Mouse (Mus musculus) forebrain, embryonic 10.5 days (tissue): ENCODE measurements around the gene Psmd3. TPM values are rescaled to one million over a fixed set of nuclear protein-coding genes. Genes with fewer than 3 reads are reported as not detected.
A peak's percentile ranks its signal among the peaks of the same experiment; 100 is the strongest.
"Not testable (repeated sequence)": the region's sequence is repeated elsewhere in the genome, so short reads cannot be mapped to it uniquely, and the experiment has no call there.

ENCODE experiments used
- DNase-seq: peaks from one replicate; pipeline ENCODE4 v3.0.0-alpha.2; 2017; ENCODE audit warnings: low spot score; ENCODE audit errors: extremely low spot score
- H3K27ac ChIP-seq: fragments of 300-500 bp; sonication (generic); 2 replicates; pipeline ENCODE4 v1.5.1; 2016; ENCODE audit warnings: mild to moderate bottlenecking
- H3K27me3 ChIP-seq: fragments of 300-500 bp; sonication (generic); 2 replicates; pipeline ENCODE4 v1.6.1; 2016; ENCODE audit warnings: mild to moderate bottlenecking; ENCODE audit not compliant: poor library complexity, severe bottlenecking
- H3K36me3 ChIP-seq: fragments of 300-500 bp; sonication (generic); replicated peaks from 2 replicates; pipeline ENCODE4 v1.6.1; 2016; ENCODE audit warnings: mild to moderate bottlenecking, moderate library complexity
- H3K4me1 ChIP-seq: fragments of 300-500 bp; sonication (generic); 2 replicates; pipeline ENCODE4 v1.6.1; 2016
- H3K4me3 ChIP-seq: fragments of 300-500 bp; sonication (generic); 2 replicates; pipeline ENCODE4 v1.5.1; 2016; ENCODE audit warnings: mild to moderate bottlenecking, moderate library complexity
- H3K9me3 ChIP-seq: fragments of 300-500 bp; sonication (generic); 2 replicates; pipeline ENCODE4 v1.6.1; 2016; ENCODE audit warnings: mild to moderate bottlenecking, moderate library complexity
- WGBS: fragments of 180-500 bp; shearing (Covaris S2); methylation state at CpG from one replicate; pipeline ENCODE4 v1.1.7; 2016; 5-methylcytosine and 5-hydroxymethylcytosine counted together
- polyA plus RNA-seq: library from polyadenylated mRNA; unstranded; fragments of >200 nt; fragmentation: Nextera tagmentation; extraction: Ambion mirVana; gene quantifications from 2 replicates; pipeline ENCODE4 v1.2.1, GENCODE M21; 2016

The Psmd3 gene
- polyA plus RNA-seq, 1 experiment from 2014 or later = 259 TPM

GRCm38 (mm10) chr11:98710416-98711045 lies 28.2 kb downstream of the Psmd3 start:
- no peaks in the 10 kb centered on the region for H3K9me3 ChIP-seq
- H3K27me3 ChIP-seq = no peaks in the 10 kb centered on the region
- H3K4me3 ChIP-seq = no peak overlapping the region
- WGBS = 60% methylated on average over 12 of the region's 12 CpGs
- peak; percentile 83 for DNase-seq
- peaks cover 96% of the 10 kb centered on the region for H3K36me3 ChIP-seq
- no peaks in the 10 kb centered on the region for H3K4me1 ChIP-seq
- no peak overlapping the region for H3K27ac ChIP-seq

- WGBS = 94% methylated on average over 4 of the region's 4 CpGs
- H3K27ac ChIP-seq = no peak overlapping the region
- H3K4me1 ChIP-seq = no peaks in the 10 kb centered on the region
- no peaks in the 10 kb centered on the region for H3K9me3 ChIP-seq
- no peaks in the 10 kb centered on the region for H3K27me3 ChIP-seq
- H3K4me3 ChIP-seq = no peak overlapping the region
- peaks cover 96% of the 10 kb centered on the region for H3K36me3 ChIP-seq
- DNase-seq = no peak
These were observed 28.7 kb downstream of the Psmd3 start for GRCm38 (mm10) chr11:98711046-98711434.

GRCm38 (mm10) chr11:98712009-98712408 lies 29.7 kb downstream of the Psmd3 start:
- H3K27ac ChIP-seq, H3K9me3 ChIP-seq, H3K4me3 ChIP-seq, H3K4me1 ChIP-seq, DNase-seq, H3K27me3 ChIP-seq: not testable (repeated sequence)
- peaks cover 96% of the 10 kb centered on the region for H3K36me3 ChIP-seq
- 84% methylated on average over 6 of the region's 6 CpGs for WGBS

DNA sequence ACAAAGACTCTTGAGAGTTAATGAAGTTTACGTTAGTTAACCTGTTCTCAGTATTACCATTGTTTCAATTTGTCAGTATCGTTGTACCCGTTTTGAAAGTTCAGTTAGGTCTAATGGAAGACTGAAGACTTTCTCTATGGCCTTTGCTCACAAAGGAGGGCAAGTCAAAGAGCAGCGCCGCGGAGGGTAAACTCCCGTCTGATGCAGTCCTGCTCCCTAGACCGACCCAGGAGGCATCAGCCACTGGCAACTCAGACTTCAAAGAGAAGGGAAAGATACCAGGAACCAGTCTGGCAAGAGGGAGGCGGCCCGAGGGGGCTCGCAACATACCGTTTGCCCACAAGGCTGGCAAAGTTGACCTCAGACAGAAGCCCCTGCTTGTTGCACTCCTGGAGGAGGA lies 31.3 kb downstream of the Psmd3 start:
- Histone ChIP-seq H3K4me3 (no peak overlapping the region), H3K9me3 (no peaks in the 10 kb centered on the region), H3K27ac (no peak overlapping the region), H3K27me3 (no peaks in the 10 kb centered on the region), H3K4me1 (peaks cover 12% of the 10 kb centered on the region), H3K36me3 (peaks cover 92% of the 10 kb centered on the region)
- DNase-seq = no peak
- WGBS = 92% methylated on average over 12 of the region's 12 CpGs

- 96% methylated on average over 9 of the region's 9 CpGs for WGBS
- Histone ChIP-seq H3K4me3 (no peak overlapping the region), H3K36me3 (peaks cover 76% of the 10 kb centered on the region), H3K9me3 (no peaks in the 10 kb centered on the region), H3K27me3 (no peaks in the 10 kb centered on the region), H3K4me1 (peaks cover 15% of the 10 kb centered on the region), H3K27ac (no peak overlapping the region)
- DNase-seq = no peak
These were observed 33.6 kb downstream of the Psmd3 start for GRCm38 (mm10) chr11:98715946-98716345.

DNA sequence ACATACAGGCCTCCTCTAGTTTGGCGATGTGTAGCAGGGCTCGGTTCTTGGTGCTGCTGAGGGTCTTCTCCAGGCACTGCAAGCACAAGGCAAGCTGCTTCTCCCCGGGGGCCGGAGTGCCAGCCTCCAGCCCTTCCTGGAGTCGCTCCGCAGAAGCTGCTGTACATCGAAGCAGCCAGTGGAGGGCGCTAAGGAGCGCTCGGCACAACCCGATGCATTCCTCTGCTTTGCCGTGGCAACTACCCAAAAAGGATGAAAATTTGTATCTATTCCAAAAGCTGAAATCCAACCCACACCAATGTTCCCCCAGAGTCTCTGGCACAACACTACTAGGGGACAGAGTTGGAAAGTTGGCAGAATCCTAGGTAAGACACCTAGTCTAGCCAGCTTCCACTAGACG lies 35.5 kb downstream of the Psmd3 start:
- Histone ChIP-seq H3K27me3 (no peaks in the 10 kb centered on the region), H3K9me3 (no peaks in the 10 kb centered on the region), H3K36me3 (peaks cover 64% of the 10 kb centered on the region), H3K27ac (0 out of 2 replicates have a peak overlapping the region, but pooled peaks have one; percentile 33), H3K4me1 (peaks cover 15% of the 10 kb centered on the region), H3K4me3 (no peak overlapping the region)
- WGBS = 22% methylated on average over 13 of the region's 13 CpGs
- peak; percentile 67 for DNase-seq

- Histone ChIP-seq H3K4me3 (no peak overlapping the region), H3K4me1 (peaks cover 15% of the 10 kb centered on the region), H3K27ac (no peak overlapping the region), H3K36me3 (peaks cover 58% of the 10 kb centered on the region), H3K9me3 (no peaks in the 10 kb centered on the region), H3K27me3 (no peaks in the 10 kb centered on the region)
- no peak for DNase-seq
- WGBS = 86% methylated on average over 2 of the region's 2 CpGs
These were observed 38.4 kb downstream of the Psmd3 start for GRCm38 (mm10) chr11:98720756-98721155.

- H3K27me3 ChIP-seq = no peaks in the 10 kb centered on the region
- no peak for DNase-seq
- H3K4me3 ChIP-seq = no peak overlapping the region
- H3K27ac ChIP-seq = no peak overlapping the region
- H3K9me3 ChIP-seq = no peaks in the 10 kb centered on the region
- H3K4me1 ChIP-seq = peaks cover 15% of the 10 kb centered on the region
- WGBS = 77% methylated on average over 24 of the region's 24 CpGs
- peaks cover 58% of the 10 kb centered on the region for H3K36me3 ChIP-seq
These were observed 39.3 kb downstream of the Psmd3 start for GRCm38 (mm10) chr11:98721458-98722226.

GRCm38 (mm10) chr11:98723098-98723497 lies 40.7 kb downstream of the Psmd3 start:
- Histone ChIP-seq H3K27ac (no peak overlapping the region), H3K4me1 (peaks cover 10% of the 10 kb centered on the region), H3K4me3 (no peak overlapping the region), H3K27me3 (no peaks in the 10 kb centered on the region), H3K9me3 (no peaks in the 10 kb centered on the region), H3K36me3 (peaks cover 58% of the 10 kb centered on the region)
- WGBS = 84% methylated on average over 7 of the region's 7 CpGs
- DNase-seq = no peak

DNA sequence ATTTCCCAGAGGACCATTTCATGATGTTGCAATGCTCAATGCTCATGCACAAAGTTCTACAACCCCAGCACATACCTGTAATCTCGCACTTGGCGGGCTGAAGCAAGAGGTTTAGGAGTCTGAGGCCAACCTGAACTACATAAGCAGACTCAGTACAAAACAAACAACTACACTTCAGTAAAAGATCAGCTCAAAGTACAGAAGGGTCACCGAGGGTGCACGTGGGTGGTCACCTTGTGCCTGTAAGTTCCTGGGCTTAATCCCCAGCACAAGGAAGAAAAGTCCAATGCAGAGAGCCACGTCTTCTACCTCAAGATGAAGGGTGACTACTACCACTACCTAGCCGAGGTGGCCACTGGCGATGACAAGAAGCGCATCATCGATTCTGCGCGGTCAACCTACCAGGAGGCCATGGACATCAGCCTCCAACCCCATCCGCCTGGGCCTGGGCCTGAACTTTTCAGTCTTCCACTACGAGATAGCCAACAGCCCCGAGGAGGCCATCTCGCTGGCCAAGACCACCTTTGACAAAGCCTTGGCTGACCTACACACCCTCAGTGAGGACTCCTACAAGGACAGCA lies 43.7 kb downstream of the Psmd3 start:
- Histone ChIP-seq H3K4me1 (peaks cover 10% of the 10 kb centered on the region), H3K36me3 (peaks cover 48% of the 10 kb centered on the region), H3K4me3 (no peak overlapping the region), H3K9me3 (no peaks in the 10 kb centered on the region), H3K27me3 (no peaks in the 10 kb centered on the region), H3K27ac (no peak overlapping the region)
- 93% methylated on average over 15 of the region's 15 CpGs for WGBS
- DNase-seq = no peak

DNA sequence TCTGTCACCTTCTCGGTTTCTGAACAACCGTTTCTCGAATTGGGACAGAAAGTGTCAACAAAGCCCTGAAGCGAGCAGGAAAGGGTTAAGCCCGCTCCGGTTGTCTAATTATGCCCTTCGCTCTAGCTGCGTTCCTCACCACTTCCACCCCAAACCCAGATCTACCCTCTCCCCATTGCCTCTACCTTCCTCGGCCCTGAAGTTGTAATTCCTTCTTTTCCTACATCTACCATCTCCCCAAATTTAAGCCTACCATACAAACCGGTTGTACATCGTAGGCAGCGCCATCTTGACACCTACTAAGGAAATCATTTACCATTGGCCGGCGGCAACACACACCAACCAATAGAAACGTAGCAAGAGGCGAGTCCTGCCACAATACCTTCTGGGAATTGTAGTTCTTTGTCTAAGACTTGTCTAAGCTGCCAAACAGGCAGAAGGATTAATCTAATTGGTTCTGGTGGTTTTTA lies 46.8 kb downstream of the Psmd3 start, which contains the start of gene Med24:
Med24 (minus strand) TSS at position 317 of the 470 bp plus-strand sequence.
- DNase-seq = peak; percentile 87
- Histone ChIP-seq H3K27ac (peak within 1 kb of the TSS; percentile 88), H3K4me1 (peaks cover 10% of the 10 kb centered on the region), H3K27me3 (no peaks in the 10 kb centered on the region), H3K4me3 (peak within 1 kb of the TSS; percentile 74), H3K9me3 (peaks cover 3% of the 10 kb centered on the region), H3K36me3 (peaks cover 37% of the 10 kb centered on the region)
- under 1% methylated on average over 16 of the region's 16 CpGs for WGBS

- Histone ChIP-seq H3K4me3 (no peak overlapping the region), H3K27me3 (no peaks in the 10 kb centered on the region), H3K9me3 (peaks cover 7% of the 10 kb centered on the region), H3K27ac (no peak overlapping the region), H3K4me1 (peaks cover 10% of the 10 kb centered on the region), H3K36me3 (peaks cover 21% of the 10 kb centered on the region)
- no peak for DNase-seq
- WGBS = 76% methylated on average over 4 of the region's 4 CpGs
These were observed 48.4 kb downstream of the Psmd3 start for GRCm38 (mm10) chr11:98730727-98731126.

DNA sequence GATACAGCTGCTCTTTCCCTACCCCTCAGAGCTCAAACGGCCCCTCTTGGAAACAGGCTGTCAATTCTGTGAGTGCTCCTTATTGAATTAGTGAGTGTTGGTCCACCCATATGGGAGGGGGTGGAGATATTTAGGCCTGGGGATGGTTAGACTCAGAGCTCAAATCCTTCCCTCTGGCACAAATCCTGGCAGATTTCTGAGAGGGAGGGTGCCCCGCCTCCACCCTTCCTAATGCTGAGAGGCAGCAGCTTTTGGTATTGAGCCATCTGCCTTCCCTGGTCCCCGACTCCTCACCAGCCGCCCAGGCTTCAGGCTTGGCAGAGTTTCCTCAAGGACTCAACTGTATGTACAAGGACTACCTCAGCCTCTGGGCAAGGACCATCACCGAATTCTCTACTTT lies 48.8 kb downstream of the Psmd3 start:
- Histone ChIP-seq H3K9me3 (peaks cover 7% of the 10 kb centered on the region), H3K27me3 (no peaks in the 10 kb centered on the region), H3K27ac (no peak overlapping the region), H3K36me3 (peaks cover 17% of the 10 kb centered on the region), H3K4me3 (no peak overlapping the region), H3K4me1 (peaks cover 10% of the 10 kb centered on the region)
- WGBS = 73% methylated on average over 5 of the region's 5 CpGs
- no peak for DNase-seq
